Mouse (Mus musculus) stomach, postnatal 0 days (tissue): ENCODE results near the gene Gm36210.

ENCODE experiments used
- CTCF ChIP-seq: IDR thresholded peaks from 2 replicates; pipeline ENCODE4 v1.5.1; 2016; ENCODE audit warnings: antibody characterized with exemption, low read depth, mild to moderate bottlenecking, moderate library complexity
- EP300 ChIP-seq: optimal IDR thresholded peaks from 2 replicates; pipeline ENCODE3; 2016; ENCODE audit warnings: antibody characterized with exemption

- TF ChIP-seq CTCF (no peak), EP300 (no peak)
Measured at GRCm38 (mm10) chr7:4921824-4922482, 15.6 kb upstream of the Gm36210 start, which contains the start of gene Nat14.
